Mouse (Mus musculus): ENCODE data around the gene Tfap2a. TPM values are rescaled to one million over a fixed set of nuclear protein-coding genes. Genes with fewer than 3 reads are reported as not detected.

Gene Tfap2a
- polyA plus RNA-seq, 1 experiment from 2014 or later, result 0.32 TPM

Other genes with a start within 250 kb of the Tfap2a start
- gene Gcnt2, start 121.4 kb upstream of the Tfap2a start, polyA plus RNA-seq (2015; fragmentation: Nextera tagmentation; extraction: Ambion mirVana), result 3.3 and 4.5 TPM in 2 replicates